Mouse (Mus musculus) lung, embryonic 16.5 days (tissue): ENCODE measurements at regions not wholly inside any gene's neighbourhood (a gene's known extent, or its start where the extent isn't known, plus 50 kb on each side); places are given as distances from the start of the nearest gene placed in this dataset.

Experiments
- ATAC-seq: fragments of 200-750 bp; cut with Nextera tagmentation; 2 replicates; pipeline ENCODE4 v1.8.0; 2017; ENCODE audit warnings: low read depth, mild to moderate bottlenecking, moderate library complexity
- H3K27ac ChIP-seq: fragments of 300-500 bp; sonication (generic); 2 replicates; pipeline ENCODE4 v1.5.1; 2014; ENCODE audit warnings: mild to moderate bottlenecking, control low read depth, low read length
- H3K27me3 ChIP-seq: fragments of 300-500 bp; sonication (generic); 2 replicates; pipeline ENCODE4 v1.6.1; 2014; ENCODE audit warnings: low read depth, low read length, mixed read lengths; ENCODE audit not compliant: control insufficient read depth, insufficient read depth
- H3K36me3 ChIP-seq: fragments of 300-500 bp; sonication (generic); 2 replicates; pipeline ENCODE4 v1.6.1; 2014; ENCODE audit warnings: low read length; ENCODE audit not compliant: control insufficient read depth, insufficient read depth
- H3K4me1 ChIP-seq: fragments of 300-500 bp; sonication (generic); replicated peaks from 2 replicates; pipeline ENCODE4 v1.6.1; 2014; ENCODE audit warnings: low read length, mixed read lengths; ENCODE audit not compliant: control insufficient read depth, insufficient read depth
- H3K4me2 ChIP-seq: fragments of 300-500 bp; sonication (generic); 2 replicates; pipeline ENCODE4 v1.6.1; 2014; ENCODE audit warnings: low read depth, low read length, control low read depth
- H3K4me3 ChIP-seq: fragments of 300-500 bp; sonication (generic); 2 replicates; pipeline ENCODE4 v1.5.1; 2014; ENCODE audit warnings: mild to moderate bottlenecking, low read length, control low read depth
- H3K9ac ChIP-seq: fragments of 300-500 bp; sonication (generic); 2 replicates; pipeline ENCODE4 v1.6.1; 2014; ENCODE audit warnings: low read length, control low read depth
- H3K9me3 ChIP-seq: fragments of 300-500 bp; sonication (generic); 2 replicates; pipeline ENCODE4 v1.6.1; 2016; ENCODE audit warnings: low read length; ENCODE audit not compliant: control insufficient read depth
- WGBS: fragments of 180-500 bp; shearing (Covaris S2); extraction: QIAGEN DNeasy Blood & Tissue Kit; methylation state at CpG from one replicate; pipeline ENCODE4 v1.1.7; 2014; 5-methylcytosine and 5-hydroxymethylcytosine counted together

DNA sequence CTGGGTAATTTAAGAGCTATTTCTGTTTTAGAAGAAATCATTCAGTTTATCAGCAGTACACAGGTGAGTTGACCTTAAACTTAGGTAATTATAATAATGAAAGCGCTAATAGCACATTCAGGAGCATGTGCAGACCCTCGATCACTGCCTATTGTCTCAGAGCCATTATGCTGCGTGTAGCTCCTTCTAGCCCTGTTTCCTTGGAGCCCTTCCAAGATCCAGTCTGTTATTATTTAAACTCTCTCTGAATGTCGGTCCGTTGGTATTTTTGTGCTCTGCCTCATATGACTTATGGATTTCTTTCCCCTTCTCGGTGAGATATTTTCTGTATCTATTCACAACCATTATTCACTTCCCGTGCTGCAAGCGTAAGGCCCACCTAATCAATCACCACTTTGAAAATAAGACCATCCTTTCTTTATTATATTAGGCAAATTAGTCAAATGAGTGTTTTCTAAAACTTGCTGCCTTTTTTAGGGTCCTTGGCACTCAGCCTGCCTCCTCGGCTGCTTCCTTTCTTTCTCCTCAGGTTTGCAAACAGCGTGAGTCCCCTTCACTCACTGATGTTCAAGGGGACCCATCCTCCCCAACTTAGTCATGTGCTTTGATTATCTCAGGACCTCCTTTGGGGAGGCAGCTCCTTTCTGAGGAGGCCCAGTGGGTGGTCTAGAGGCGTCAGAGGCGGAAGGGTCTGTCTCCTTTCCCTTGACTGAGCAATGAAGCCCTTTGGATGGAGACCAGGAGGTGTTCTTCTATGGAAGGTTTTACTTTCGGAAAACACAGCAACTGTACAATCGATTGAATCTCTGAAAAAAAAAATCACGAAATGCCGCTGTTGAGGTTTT, 152.9 kb downstream of the Cdca7 start:
- Histone ChIP-seq H3K4me2 (peak overlapping the region; percentile 48), H3K27me3 (no peaks in the 10 kb centered on the region), H3K27ac (0 out of 2 replicates have a peak overlapping the region, but pooled peaks have one; percentile 7), H3K4me3 (peak overlapping the region; percentile 23), H3K9ac (0 out of 2 replicates have a peak overlapping the region, but pooled peaks have one; percentile 29), H3K4me1 (peaks cover 14% of the 10 kb centered on the region), H3K36me3 (no peaks in the 10 kb centered on the region), H3K9me3 (no peaks in the 10 kb centered on the region)
- ATAC-seq = peak; percentile 54; the same call in 1 of the 2 replicates
- WGBS = 25% methylated on average over 16 of the region's 16 CpGs

DNA sequence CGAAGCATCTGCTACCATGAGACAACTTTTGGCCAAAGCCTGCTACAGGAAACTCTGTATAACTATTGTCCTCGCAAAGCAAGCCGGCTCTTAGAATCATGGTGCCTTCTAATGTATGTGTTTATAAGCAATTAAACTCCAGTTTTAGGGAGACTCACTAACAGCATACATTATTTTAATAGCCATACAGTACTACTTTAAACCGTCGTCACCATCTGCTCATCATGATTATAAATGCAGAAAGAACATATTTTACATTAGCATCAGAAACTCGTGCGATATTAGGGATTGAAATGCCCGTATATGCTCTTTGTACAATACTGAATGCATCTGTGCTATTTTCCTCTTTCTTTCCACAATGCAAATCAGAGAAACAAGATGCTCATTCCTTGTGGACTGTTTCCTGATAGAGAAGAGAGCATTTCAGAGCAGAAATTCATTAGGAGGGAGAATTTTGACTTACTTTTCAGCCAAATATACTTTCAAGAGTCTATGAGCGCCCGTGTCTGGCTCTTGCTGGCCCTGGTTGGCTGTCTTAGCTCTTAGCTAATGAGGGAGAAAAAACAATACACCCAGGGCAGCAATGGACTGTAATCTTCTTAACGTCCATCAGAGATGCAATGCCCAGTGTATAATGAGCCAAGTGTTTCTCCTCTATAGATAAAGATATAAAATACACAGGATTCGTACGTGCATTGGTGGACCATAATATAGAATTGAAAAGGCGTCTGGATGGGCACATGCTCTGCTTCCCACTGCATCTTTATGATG, 153.9 kb downstream of the Cdca7 start:
- no peak for ATAC-seq
- Histone ChIP-seq H3K4me2 (peak overlapping the region; percentile 48), H3K9ac (no peak overlapping the region), H3K4me3 (no peak overlapping the region), H3K27ac (no peak overlapping the region), H3K9me3 (no peaks in the 10 kb centered on the region), H3K36me3 (no peaks in the 10 kb centered on the region), H3K27me3 (no peaks in the 10 kb centered on the region), H3K4me1 (peaks cover 14% of the 10 kb centered on the region)
- 76% methylated on average over 14 of the region's 14 CpGs for WGBS

DNA sequence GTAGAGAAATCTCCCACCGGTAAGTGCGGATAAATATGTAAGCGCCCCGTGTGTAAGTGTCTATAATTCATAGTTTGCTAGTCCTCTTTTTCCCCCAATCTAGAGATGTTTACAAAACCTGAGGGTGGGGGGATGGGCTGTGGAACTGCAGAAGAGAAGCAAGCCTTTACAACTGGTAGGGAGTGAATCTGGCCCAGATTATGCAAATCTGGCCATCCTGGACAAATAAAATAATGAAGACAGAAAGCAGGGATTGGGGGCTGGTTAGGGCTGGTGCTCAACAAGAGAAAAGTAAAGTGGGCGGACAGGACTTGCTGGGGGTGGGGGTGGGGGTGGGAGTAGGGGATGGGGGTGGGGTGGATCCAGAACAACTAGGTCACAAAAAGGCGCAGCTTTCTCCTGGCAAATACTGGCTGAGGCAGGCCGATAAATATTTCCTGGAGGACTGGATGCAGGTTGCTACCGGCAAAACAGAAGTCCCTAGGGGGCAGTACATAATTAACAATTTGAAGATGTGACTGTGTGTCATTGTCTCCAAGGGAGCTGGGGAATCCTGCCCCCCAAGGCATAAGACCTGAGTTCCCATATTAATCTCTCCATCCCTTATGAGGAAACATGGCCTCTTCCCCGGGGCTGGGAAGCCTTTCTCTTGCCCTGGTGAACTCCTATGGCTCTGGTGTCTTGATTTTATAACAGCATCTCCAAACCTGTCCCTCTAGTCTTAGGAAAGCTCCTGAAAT, 162.1 kb downstream of the Cdca7 start:
- H3K9ac ChIP-seq = no peak overlapping the region
- no peak for ATAC-seq
- H3K4me1 ChIP-seq = no peaks in the 10 kb centered on the region
- H3K36me3 ChIP-seq = no peaks in the 10 kb centered on the region
- H3K4me3 ChIP-seq = no peak overlapping the region
- no peak overlapping the region for H3K4me2 ChIP-seq
- 44% methylated on average over 9 of the region's 9 CpGs for WGBS
- no peak overlapping the region for H3K27ac ChIP-seq
- H3K27me3 ChIP-seq = no peaks in the 10 kb centered on the region
- H3K9me3 ChIP-seq = no peaks in the 10 kb centered on the region

DNA sequence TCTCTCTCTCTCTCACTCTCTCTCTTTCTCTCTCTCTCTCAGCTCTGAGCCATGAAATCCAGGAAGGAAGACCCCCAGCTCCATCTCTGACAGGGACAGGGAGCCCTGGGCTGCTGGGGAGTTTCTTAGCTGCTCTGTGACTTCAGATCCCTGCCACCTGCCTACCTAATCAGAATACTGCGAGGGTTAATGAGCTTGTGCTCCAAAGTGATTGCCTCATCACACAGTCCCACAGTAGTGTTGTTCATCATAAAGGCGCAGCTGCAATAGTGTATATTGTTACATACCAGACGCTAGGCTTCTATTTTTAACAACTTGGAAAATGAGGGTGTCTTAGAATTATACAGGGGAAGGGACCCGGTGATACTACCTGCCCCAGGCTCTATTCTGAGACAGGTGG, 163.1 kb downstream of the Cdca7 start:
- ATAC-seq = no peak
- Histone ChIP-seq H3K27ac (no peak overlapping the region), H3K27me3 (no peaks in the 10 kb centered on the region), H3K4me3 (no peak overlapping the region), H3K4me1 (no peaks in the 10 kb centered on the region), H3K9me3 (no peaks in the 10 kb centered on the region), H3K4me2 (no peak overlapping the region), H3K36me3 (no peaks in the 10 kb centered on the region), H3K9ac (no peak overlapping the region)
- WGBS = 58% methylated on average over 4 of the region's 4 CpGs

DNA sequence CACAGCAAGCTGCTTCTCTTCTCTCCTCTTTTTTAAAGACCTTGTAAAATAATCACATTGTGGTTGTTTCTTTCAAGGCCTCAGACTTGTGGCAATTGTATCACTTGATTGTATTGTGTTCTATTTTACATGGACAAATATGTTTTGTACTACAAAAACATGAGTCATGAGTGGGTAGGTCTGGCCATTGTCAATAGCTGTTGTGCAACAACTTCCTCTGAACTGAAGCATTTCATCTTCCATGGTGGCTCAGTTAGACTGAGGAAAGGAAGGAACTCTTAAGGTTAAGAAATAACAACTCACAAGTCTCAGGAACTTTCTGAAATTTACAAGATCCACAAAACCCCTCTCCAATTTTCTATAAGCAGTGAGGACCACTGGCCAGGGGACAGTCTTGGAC, 165.3 kb downstream of the Cdca7 start:
- no peaks in the 10 kb centered on the region for H3K36me3 ChIP-seq
- no peak overlapping the region for H3K4me2 ChIP-seq
- H3K27ac ChIP-seq = no peak overlapping the region
- H3K27me3 ChIP-seq = no peaks in the 10 kb centered on the region
- H3K9me3 ChIP-seq = no peaks in the 10 kb centered on the region
- no peaks in the 10 kb centered on the region for H3K4me1 ChIP-seq
- no peak overlapping the region for H3K9ac ChIP-seq
- no peak overlapping the region for H3K4me3 ChIP-seq
- no peak for ATAC-seq

DNA sequence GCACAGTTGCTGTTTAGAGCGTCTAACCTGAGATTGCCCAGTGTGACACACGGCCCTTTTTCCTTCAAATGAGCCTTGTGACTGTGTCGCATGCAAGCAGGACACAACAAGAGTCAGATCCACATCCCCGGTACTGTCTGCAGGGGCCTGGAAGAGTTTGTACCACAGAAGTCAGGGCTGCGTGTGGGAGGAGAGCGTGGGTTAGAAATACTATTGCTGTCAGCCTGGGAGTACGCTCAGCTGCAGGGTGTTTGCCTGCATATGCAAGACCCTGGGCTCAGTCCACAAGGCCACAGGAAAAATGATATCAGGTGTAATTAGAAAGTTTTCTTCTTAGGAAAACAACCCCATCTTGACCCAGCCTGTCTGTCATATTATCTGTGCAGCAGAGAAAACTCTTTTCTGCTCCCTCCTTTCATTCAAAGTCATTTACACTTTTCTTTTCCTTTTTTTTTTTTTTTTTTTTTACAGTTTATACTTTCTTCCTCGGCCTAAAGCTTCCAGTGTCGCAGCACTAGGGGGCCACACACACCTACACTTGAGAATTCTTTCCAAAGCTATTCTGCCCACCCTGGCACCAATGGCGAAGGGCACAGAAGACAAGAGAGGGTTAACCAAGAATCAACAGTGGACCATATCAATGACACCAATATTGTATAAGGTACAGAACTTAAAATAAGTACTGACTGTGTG, 168.3 kb downstream of the Cdca7 start:
- Histone ChIP-seq H3K9ac (no peak overlapping the region), H3K9me3 (no peaks in the 10 kb centered on the region), H3K36me3 (no peaks in the 10 kb centered on the region), H3K27me3 (no peaks in the 10 kb centered on the region), H3K4me1 (peaks cover 9% of the 10 kb centered on the region; the same call in 1 of the 2 replicates), H3K4me3 (no peak overlapping the region), H3K27ac (no peak overlapping the region), H3K4me2 (no peak overlapping the region)
- 76% methylated on average over 10 of the region's 10 CpGs for WGBS
- no peak for ATAC-seq

DNA sequence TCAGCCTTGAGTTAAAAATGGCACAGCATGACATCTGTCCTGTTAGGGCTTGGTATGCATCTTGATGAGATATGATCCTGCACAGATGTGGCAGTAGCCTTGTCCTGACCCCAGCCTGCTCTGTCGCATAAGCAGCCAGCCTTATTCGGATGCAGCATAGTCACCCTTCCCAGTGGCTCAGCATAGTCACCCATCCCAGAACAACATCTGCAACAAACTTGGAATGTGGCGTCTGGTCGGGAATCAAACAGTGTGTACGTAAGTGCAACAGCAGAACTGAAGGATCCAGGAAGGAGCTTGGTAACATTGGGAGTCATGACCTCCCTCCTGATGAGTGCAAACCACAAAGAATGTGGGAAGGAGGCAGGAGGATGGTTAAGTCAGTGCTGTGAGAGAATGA, 171.7 kb downstream of the Cdca7 start:
- WGBS = 60% methylated on average over 5 of the region's 5 CpGs
- no peak overlapping the region for H3K27ac ChIP-seq
- no peak overlapping the region for H3K4me2 ChIP-seq
- no peak overlapping the region for H3K4me3 ChIP-seq
- H3K4me1 ChIP-seq = peaks cover 9% of the 10 kb centered on the region; the same call in 1 of the 2 replicates
- H3K27me3 ChIP-seq = no peaks in the 10 kb centered on the region
- H3K9ac ChIP-seq = no peak overlapping the region
- no peaks in the 10 kb centered on the region for H3K36me3 ChIP-seq
- ATAC-seq = no peak
- no peaks in the 10 kb centered on the region for H3K9me3 ChIP-seq

DNA sequence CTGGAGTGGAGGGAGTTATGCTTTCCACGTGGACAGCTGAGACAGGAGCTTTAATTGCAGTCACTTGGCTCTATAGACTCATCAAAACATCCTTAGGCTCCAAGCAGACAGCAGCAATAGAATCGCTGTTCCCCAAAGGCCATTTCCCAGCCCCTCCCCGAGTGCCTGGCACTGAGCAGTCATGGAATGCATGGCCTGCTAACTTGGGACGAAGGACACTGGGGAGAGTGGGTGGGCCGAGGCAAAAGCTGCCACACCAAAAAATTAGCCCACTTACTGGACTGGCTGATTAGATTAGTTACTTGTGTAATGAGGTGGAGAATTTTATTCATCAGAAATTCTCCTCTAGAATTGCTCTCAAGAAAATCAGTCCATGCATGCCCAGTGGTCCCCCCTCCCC, 172.3 kb downstream of the Cdca7 start:
- peaks cover 9% of the 10 kb centered on the region; the same call in 1 of the 2 replicates for H3K4me1 ChIP-seq
- H3K27ac ChIP-seq = no peak overlapping the region
- no peak overlapping the region for H3K9ac ChIP-seq
- H3K4me3 ChIP-seq = no peak overlapping the region
- ATAC-seq = no peak
- H3K36me3 ChIP-seq = no peaks in the 10 kb centered on the region
- no peak overlapping the region for H3K4me2 ChIP-seq
- no peaks in the 10 kb centered on the region for H3K9me3 ChIP-seq
- H3K27me3 ChIP-seq = no peaks in the 10 kb centered on the region
- 50% methylated on average over 5 of the region's 5 CpGs for WGBS
